Mouse (Mus musculus): Measurements from ENCODE around the gene Slc28a3.
A peak's percentile ranks its signal among the peaks of the same experiment; 100 is the strongest.

Slc28a3 gene

GRCm38 (mm10) chr13:58610716-58611115 lies at the start of gene Slc28a3:
Slc28a3 (minus strand) TSS chr13:58610877.
- DNase-seq (ENCODE audit: low spot score) = no peak

DNA sequence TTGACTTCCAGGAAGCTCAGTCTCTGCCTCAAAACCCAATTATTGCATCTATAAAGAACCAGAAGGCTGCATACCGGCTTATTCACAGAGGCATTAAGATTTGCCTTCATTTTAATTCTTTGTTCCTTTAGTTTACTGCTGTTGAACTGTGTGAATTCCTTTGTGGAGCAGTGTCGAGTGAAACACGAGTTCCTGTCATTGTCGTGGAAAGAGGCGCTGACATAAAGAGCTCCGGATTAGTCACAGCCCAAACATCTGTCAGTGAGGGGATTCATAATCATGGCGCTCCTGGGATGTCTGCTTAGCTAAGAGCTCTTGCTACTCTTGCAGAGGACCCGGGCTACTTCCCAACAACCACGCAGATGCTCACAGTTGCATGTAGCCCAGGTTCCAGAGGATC lies 47.3 kb upstream of the Slc28a3 start:
- no peak for DNase-seq (ENCODE audit: low spot score)

- no peak for DNase-seq (ENCODE audit: low spot score)
Observed at GRCm38 (mm10) chr13:58656885-58657284, 46.2 kb upstream of the Slc28a3 start.

GRCm38 (mm10) chr13:58655552-58655951 lies 44.9 kb upstream of the Slc28a3 start:
- DNase-seq (ENCODE audit: low spot score) = no peak

GRCm38 (mm10) chr13:58640330-58640729 lies 29.7 kb upstream of the Slc28a3 start:
- peak; percentile 33 for DNase-seq (ENCODE audit: low spot score)

DNA sequence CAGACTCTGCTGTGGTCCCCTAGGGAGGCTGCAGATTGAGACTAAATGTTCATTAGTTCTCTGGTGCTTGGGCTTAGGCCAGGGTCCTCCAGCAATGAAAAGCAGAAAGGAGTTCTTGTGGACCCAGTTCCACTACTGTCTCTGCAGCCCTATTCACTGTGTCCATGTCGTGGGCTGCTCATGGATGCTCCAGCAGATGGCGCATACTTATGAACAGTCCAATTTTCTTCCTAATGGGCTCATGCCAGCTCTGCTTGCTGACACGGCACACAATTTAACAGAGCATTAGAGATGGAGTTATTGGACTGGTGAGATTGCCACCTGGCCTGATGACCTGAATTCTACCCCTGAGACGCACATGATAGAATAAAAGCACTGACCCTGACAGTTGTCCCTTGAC lies 28.3 kb upstream of the Slc28a3 start:
- DNase-seq (ENCODE audit: low spot score) = peak; percentile 18

DNA sequence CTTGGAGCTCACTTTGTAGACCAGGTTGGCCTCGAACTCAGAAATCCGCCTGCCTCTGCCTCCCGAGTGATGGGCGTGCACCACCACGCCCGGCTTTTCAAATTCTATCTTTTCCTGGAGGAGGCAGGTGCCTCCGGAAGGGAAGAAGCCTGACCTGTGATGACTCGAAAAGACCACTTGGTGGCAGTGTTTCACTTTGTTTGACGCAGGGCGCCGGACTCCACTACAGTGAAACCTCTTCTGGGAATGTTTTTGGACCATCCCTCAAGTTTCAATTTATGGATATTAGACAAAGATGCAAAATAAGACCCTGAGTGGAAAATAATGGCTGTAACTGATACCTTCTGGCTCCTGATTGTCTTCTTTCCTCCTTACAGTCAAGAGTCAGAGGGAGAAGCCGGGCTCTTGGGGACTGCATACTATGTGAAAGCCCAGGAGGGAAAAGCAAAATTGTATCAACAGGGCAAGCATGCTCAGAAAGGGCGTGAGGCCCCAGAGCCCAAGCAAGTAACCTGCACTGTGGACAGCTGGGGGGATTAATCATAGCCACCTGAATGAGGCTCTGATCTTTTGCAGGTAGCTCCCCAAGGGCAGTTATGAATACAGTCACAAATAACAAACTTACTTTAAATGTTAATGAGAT lies 26.8 kb upstream of the Slc28a3 start:
- peak; percentile 39 for DNase-seq (ENCODE audit: low spot score)

DNA sequence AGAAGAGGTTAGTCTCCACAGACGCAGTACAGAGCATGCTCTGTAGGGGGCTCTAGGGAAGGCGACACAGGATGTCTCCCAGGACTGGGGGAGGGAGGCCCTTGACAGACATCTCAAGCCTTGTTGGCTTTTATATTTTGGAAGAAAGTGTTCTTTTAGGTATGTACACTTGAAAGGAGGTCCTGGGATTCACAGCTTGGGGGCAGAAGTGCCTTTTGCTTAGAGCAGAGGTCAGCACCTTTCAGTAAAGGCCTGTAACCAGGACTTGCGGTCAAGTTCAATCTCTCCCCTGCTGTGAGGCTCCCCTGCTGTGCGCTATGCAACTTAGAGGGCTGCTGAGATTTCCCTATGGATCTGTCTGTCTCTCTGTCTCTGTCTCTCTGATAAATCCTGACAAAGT lies 23.2 kb upstream of the Slc28a3 start:
- DNase-seq (ENCODE audit: low spot score) = no peak

- no peak for DNase-seq (ENCODE audit: low spot score)
Observed at GRCm38 (mm10) chr13:58630756-58631155, 20.1 kb upstream of the Slc28a3 start.

GRCm38 (mm10) chr13:58629365-58630050 lies 18.8 kb upstream of the Slc28a3 start:
- no peak for DNase-seq (ENCODE audit: low spot score)

- no peak for DNase-seq (ENCODE audit: low spot score)
Observed at GRCm38 (mm10) chr13:58622647-58623046, 12.0 kb upstream of the Slc28a3 start.

DNA sequence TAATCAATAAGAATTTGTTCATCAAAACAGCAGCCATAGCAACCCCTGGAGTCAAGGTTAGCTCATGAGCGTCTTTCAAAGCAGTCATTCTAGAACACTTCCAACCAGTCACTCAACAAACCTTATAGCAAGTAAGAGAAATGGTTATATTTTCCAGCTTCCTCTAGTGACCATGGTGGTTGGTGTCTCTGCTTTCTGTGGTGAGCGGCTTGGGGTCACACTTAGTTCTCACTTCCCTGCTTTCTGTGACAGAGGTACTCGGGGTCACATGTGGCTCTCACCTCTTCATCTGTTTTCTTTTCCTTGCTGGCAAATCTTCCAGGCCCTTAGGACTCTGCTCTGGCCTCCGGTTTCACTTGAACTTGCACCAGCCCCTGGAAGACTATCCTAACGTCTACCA lies 8.6 kb upstream of the Slc28a3 start:
- DNase-seq (ENCODE audit: low spot score) = no peak

- DNase-seq (ENCODE audit: low spot score) = no peak
Observed at GRCm38 (mm10) chr13:58610059-58610458, 618 bp downstream of the Slc28a3 start.

DNA sequence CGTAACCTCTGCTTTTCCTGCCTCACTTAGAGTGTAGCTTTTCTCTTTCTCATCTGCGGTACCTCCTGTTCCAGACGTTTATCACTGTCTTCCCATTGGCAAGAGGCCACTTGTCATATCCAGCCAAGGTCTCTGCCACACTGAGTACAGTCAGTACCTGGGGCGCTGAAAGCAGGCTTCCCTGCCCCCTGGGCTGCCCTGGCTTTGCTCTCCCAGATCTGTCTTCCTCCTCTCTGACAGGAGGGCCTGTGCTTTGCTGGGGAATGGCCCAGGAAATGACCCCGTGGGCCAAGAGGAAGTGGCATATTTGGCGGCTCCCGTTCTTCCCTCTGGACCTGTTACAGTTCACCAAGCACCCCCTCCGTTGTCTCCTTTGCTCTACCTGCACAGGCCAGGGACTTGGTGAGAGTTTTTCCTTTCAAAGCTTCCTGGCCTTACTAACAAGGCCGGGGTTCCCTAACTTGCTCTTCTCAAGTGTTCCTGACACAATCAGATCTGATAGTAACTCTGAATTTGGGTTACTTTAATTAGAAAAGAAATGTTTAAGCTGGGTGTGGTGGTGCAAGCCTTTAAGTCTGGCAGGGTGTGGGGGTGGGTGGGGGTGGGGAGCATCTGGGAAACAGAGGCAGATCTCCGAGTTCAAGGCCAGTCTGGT lies 9.3 kb downstream of the Slc28a3 start:
- DNase-seq (ENCODE audit: low spot score) = no peak

DNA sequence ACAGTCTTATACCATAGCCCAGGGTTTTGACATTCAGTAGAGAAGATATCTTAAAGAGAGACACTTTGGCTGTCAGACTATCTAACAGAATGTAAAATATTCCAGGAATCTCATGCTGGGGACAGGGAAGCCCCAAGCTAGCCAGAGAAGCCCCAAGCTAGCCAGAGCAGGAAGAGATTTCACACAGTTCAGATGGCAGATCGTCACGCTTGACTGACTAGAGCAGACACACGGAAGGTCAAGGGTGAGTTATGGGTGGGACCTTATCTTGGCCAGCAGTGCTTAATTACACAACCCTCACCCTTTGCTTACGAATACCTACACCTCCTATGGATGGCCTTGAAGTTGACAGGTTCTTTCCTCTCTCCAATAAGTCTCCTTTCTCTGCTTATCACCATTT lies 12.1 kb downstream of the Slc28a3 start:
- DNase-seq (ENCODE audit: low spot score) = no peak

DNA sequence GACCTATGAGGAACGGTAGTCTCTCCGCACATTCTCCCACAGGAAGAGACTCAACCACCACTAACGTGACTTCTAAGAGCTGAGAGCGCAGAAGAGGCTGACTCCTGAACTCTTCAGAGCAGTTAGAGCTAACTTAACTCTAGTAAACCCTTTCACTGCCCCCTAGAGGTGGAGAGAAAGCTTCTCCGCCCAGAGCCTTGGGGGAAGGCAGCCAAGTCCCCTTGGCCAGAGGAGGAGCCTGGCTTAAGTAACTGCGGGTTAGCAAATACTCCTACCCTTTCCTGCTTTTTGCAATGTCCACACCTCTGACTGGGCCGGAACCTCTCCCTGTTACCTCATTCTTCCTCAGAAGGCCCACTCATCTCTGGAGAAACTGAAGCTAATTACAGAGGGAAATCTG lies 17.5 kb downstream of the Slc28a3 start:
- DNase-seq (ENCODE audit: low spot score) = peak; percentile 57

DNA sequence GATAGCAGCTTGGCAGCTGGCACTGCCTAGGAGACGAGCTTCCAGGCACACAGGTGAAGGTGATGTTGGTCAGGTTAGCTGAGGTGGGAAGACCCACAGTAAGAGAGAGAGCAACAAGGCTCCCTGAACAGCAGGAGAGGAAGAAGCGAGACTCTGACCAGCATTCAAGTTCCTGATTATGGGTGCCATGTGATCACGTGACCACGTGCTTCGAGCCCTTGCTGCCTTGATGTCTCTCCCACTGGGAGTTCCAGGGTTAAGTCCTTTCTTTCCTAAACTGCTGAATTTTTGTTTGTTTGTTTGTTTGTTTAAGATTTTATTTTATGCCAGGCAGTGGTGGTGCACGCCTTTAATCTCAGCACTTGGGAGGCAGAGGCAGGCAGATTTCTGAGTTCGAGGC lies 18.8 kb downstream of the Slc28a3 start:
- no peak for DNase-seq (ENCODE audit: low spot score)

DNA sequence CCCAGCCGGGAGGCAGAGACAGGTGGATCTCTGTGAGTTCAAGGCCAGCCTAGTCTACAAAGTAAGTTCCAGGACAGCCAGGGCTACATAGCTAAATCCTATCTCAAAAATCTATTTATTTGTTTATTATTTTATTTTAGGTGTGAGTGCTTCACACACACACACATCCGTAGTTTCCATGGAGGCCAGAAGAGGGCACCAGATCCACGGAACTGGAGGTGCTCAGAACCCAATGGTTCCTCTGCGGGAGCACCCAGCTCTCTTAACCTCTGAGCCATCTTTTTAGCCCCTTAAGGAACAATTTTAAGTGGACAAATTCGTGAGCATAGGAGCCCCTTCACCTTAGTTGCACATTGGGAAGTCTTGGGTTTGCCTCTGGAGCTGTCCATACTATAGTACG lies 20.0 kb downstream of the Slc28a3 start:
- DNase-seq (ENCODE audit: low spot score) = peak; percentile 39

- DNase-seq (ENCODE audit: low spot score) = peak; percentile 69
Observed at GRCm38 (mm10) chr13:58589517-58589858, 21.2 kb downstream of the Slc28a3 start.

DNA sequence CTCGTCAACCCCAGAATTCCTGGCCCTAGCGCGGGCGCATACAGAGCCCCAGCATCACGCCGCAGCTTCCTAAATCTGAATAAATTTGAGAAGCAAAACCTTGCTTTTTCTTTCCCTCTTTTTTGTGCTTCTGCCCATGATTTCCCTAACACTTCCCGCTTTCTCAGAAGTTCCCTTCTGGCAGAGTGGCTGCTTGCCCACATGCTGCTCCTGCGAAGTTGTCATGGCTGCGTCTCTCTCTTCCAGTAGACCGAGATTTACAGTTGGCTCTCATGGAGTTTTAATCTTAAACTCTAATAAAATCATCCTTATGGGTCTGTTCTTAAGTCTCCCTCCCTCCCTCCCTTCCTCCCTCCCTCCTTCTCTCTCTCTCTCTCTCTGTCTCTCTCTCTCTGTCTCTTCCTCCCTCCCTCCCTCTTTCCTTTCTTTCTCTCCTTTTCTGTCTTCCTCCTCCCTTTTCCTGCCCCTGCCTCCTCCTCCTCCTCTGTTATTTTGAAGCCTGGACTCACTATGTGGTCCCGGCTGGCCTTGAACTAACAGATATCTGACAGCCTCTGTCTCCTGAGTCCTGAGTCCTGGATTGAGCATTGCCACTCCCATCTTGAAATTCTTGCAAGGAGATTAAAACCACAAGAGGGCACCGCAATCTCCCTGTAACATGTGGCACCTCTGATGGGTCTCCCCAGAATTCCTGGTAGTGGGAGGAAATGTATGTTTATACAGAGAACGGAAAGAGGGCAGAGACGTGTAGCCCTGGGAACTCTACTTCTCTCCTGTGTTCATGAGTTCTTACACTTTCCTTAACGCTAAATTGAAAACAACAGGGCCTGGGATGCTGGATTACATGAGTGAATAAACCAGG lies 21.8 kb downstream of the Slc28a3 start:
- DNase-seq (ENCODE audit: low spot score) = no peak

GRCm38 (mm10) chr13:58587962-58588361 lies 22.7 kb downstream of the Slc28a3 start:
- DNase-seq (ENCODE audit: low spot score) = no peak

DNA sequence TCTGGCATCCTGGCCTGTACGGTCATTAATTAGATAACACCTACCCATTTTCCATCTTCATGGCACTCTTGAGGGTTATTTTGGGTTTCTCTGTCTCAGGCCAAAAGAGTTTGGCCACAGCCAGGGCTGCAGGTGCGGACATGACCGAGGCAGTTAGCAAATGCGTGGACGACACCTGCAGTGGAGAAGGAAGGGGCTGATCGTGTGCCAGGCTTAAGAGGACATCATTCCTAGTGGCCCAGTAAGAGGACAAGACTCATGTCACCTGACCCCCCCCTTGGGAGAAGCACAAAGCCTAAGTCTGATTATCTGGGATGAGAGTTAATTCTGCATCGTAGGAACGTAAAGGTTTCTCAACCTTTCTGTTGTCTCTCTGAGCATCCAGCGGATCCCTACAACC lies 44.5 kb downstream of the Slc28a3 start:
- DNase-seq (ENCODE audit: low spot score) = no peak

All from urinary bladder, postnatal 25 days (tissue).